ENCODE assay signal across 20 mouse cellular contexts in the genomic region with DNA sequence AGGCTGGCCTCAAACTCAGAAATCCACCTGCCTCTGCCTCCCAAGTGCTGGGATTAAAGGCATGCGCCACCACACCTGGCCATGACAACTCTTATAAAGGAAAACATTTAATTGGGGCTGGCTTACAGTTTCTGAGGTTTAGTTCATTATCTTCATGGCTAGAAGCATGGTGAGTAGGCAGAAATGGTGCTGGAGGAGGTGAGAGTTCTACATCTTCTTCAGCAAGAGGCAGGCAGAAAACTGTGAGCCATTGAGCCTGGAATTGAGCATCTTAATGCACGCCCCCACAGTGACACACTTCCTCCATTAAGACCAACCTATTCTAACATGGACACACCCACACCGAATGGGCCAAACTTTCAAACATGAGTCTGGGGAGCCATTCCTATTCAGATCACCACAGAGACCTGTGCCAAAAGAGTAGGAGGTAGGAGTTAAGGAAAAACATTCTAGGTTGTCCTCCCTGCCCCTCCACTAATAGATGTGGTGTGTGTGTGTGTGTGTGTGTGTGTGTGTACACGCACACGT. TPM values are rescaled to one million over a fixed set of nuclear protein-coding genes. Genes with fewer than 3 reads are reported as not detected.
DNase-seq lines count a peak whose midpoint lies in the region; ATAC-seq lines count a peak whose summit lies in the region.
"Had no signal": no experiment of that assay in that cellular context is flagged by ENCODE, and none has a peak within 500 bp of the region (broad histone marks: within the 10 kb centered on the region; RNA-seq: fewer than 3 reads in every experiment).

No protein-coding gene starts in this region.

- ATAC-seq in frontal cortex, adult (ENCODE audit: low TSS enrichment) = peak; percentile 77
- ATAC-seq in megakaryocyte progenitor cell, adult 5-6 weeks (replicated peaks; ENCODE audit: poor library complexity) = 0 out of 2 replicates have a peak, but pooled peaks have one; percentile 23
- ATAC-seq: activated CD4-positive, CD25-positive, alpha-beta regulatory T cell, adult 4 months; forebrain, embryonic 14.5 days; forebrain, postnatal 0 days; Patski had no signal

- intact Hi-C loops in heart, postnatal 14 days (cut with DNase I) = no loop called here

- DNase-seq in frontal cortex, postnatal 14 days (ENCODE audit: low spot score in 2 of 2) = no peak
- DNase-seq in ES-CJ7 (ENCODE audit: low read depth, low spot score) = peak; percentile 42
- peak; percentile 85 for DNase-seq in R1 (ENCODE audit: low read depth, low spot score)
- DNase-seq in layer of hippocampus, postnatal 14 days (ENCODE audit: low spot score in 2 of 2) = no peak
- no peak for DNase-seq in lung, postnatal 14 days
- DNase-seq in heart, postnatal 14 days = no peak
- DNase-seq: adrenal gland, adult 8-10 months; adrenal gland, postnatal 25 days; cerebellum, adult 18-20 months; cerebellum, adult 9-10 months; cerebellum, postnatal 25 days; forebrain, postnatal 0 days; gastrocnemius, postnatal 10 days; gastrocnemius, postnatal 36 days; heart, adult 2 months had no signal

RNA-seq across cellular contexts. Expression of a gene that starts 22.2 kb away (rescaled TPM):
- 16.1 and 19.6 TPM in 2 replicates for total RNA-seq in megakaryocyte progenitor cell, adult 5-6 weeks (2015)
- total RNA-seq in megakaryocyte progenitor cell, adult 5-6 weeks (2017) = 21.9 and 22.1 TPM in 2 replicates
- 10 to 100 TPM; 24.4 to 26.3 TPM for total RNA-seq in layer of hippocampus, postnatal 14 days (2021)
- total RNA-seq in heart, postnatal 14 days (2021) = 10 to 100 TPM; 13.9 to 14.2 TPM

Comparison
In these comparisons a context has a peak if more than half of its experiments do, and no peak if none do; other contexts are left out.
1. DNase-seq: peak in ES-CJ7 (single experiment) and R1 (single experiment); none in frontal cortex, postnatal 14 days (0 of 2), layer of hippocampus, postnatal 14 days (0 of 2), lung, postnatal 14 days (single experiment) and heart, postnatal 14 days (0 of 2).